Mouse (Mus musculus) adrenal gland, adult 8-10 months (tissue): ENCODE measurements at regions not wholly inside any gene's neighbourhood (a gene's known extent, or its start where the extent isn't known, plus 50 kb on each side); places are given as distances from the start of the nearest gene placed in this dataset.

Source experiments
- DNase-seq: peaks from one replicate; pipeline ENCODE4 v3.0.0; 2022

DNA sequence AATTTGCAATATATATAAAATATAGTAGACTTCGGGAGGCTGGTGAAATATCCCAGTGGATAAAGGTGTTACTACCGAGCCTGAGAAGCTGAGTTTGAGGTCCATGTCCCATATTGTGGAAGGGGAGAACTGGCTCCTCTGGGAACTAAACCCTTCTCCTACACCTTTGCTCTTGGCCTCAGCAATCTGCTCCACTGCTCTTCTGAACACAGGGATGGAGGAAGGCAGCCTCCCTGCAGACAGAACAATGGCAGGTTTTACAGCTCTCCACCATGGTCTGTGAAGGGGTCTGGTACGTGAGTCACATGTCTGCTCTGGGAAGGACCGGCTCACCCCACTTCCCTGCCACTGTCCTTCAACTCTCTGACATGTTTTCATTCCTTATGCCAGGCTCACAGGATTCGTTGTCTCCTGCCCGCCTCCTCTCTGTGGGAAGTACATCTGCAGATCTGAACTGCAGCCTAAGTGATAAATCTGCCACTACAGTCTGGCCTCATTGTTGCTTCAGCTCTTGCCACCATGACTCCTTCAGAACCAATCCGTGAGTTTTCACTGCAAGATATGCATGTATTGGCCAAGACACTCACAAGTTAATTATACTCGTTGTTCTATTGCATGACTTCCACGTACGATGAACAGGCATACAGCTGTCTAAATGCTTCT is 220.0 kb upstream of the Gm9767 start:
- DNase-seq, result no peak

DNA sequence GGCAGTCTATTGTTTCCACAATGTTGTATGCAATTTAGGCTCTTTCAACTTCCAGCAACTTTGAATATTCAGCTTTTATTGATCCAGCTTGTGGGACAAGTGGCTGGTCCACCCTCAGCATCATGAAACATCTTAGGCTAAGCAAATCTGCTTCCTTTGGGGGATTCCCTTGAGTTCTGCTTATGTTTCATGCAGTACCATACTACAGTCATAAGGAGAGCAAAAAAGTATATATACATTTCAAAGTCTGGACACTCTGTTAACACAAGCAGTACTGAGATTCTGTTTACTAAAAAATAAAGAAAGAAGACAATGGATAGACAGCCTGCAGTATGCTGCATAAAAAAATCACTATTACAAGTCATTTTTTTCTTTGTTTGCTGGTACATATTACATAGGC is 233.7 kb upstream of the Gm9767 start:
- no peak for DNase-seq

DNA sequence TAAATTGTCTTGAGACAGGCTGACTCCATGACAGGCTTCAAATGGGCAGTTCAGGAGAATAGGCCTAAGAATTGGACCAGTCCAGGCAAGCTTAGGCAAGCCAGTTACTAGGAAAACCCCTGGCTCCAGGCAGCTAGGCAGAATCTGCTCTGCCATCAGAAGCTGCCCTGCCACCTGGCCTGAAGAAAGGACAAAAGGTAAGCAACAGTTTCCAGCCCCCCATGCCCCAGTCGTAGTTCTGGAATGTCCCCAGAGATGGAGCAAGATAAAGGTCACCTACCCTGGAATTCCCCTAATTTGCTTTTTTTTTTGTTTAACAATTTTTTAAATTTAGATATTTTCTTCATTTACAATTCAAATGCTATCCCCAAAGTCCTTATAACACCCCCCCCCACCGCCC is 248.8 kb upstream of the Gm9767 start:
- no peak for DNase-seq

DNA sequence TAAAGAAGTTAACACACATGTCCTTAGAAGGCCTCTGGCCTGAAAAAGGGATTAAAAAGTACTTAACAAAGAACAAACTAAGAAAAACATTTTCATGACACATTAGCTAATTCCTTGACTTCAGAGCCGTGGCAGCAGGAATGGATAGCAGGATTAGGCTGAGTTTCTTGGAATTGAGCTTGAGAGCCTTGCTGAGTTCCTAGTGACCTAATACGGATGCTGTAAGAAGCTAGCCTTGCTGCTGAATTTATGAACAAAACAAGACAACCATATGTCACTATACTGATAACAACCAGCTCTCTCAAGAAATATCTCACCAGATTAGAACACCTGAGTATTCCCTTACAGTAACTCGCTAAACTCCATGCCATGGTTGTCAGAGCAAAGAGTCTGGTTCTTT is 268.2 kb upstream of the Smlr1 start:
- no peak for DNase-seq

DNA sequence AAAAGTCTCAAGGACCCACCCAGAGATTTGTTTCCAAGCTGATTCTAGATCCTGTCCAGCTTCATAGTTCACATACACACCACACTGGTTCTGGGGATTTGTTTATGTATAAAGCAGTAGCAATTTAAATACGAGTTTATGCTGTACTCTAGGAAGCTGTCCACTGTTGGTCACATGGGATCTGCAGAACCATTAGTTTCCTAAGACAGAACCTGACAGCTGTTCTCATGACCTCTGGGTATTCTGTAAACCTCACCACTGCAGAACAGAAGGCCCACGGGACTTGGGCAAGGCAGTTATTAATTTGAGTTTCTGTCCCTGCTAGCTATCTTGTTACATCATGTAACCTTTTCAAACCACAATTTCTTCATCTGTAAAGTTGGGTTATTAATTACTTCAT is 265.4 kb upstream of the Smlr1 start:
- no peak for DNase-seq

DNA sequence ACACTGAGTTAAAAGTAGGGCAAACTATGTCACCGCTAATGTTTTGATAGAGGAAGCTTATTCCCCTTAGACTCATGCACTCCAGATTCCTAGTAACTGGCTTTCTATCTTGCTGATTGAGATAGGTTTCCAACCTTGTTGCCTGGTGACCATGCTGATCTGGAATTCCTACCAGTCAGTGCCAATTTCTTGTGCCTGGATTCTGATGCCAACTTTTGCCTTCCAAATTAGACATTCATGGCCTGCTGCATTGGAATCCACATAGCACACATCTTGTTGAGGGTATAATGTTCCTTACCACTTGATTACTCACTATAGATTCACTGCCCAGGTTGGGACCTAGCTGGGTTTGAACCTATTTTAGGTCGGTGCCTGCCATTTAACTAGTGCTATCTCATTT is 262.8 kb upstream of the Smlr1 start:
- no peak for DNase-seq

DNA sequence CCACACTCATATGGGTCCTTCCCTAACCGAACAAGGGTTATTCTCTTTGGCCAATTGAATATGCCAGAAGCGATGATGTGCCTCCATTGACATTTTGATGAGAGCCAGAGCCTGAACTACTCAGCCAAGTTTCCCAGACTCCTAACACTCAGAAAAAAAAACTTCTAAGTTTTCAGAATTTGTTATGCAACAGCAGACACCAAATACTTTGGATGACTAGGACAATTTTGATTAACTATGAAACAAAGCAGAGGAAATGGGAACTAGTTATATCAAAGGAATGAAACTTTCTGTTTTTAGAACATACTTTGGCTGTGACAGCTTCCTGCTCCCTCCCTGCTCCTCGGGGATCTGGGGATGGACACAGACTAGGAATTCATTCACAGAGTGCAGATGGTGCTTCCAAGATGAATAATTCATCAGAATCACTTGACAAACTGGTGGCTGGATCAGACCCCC is 254.3 kb upstream of the Smlr1 start:
- DNase-seq, result no peak

DNA sequence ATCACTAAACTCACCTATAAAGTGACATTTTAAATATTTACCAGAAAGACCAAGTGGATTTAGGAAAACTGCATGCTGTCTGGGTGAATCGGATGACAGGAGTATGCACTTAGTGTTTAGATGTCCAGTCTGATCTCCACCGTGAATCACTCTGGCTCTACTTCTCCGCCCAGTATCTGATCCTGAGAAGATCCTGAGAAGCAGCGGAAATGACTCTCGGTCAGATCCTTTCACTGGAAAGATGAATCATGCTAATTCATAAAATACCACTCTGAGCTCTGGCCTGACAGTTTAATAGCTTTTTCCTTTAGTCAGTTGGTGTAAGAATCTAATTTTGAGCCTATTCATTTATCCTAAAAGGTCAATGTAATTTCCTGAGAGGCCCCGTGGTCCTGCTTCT is 252.6 kb upstream of the Smlr1 start:
- DNase-seq, result peak; percentile 7

DNA sequence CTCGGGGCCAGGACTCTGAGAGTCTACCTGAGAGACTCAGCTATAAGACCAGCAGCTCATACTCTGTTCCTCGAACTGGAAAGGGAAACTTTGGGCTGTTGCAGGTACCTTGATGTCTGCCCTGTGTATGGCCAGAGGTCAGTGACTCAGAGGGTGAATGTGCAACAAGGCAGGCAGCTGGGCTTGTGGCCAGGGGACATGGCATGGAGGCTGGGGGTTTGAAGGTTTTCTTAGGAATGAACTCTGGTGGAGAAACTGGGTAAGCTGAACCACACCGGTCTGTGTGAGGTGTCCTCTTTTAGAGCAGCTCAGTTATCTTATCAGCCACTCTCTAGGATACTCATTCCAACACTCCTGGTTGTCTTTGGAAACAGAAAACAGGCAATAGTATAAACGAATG is 251.9 kb upstream of the Smlr1 start:
- DNase-seq, result peak; percentile 9

DNA sequence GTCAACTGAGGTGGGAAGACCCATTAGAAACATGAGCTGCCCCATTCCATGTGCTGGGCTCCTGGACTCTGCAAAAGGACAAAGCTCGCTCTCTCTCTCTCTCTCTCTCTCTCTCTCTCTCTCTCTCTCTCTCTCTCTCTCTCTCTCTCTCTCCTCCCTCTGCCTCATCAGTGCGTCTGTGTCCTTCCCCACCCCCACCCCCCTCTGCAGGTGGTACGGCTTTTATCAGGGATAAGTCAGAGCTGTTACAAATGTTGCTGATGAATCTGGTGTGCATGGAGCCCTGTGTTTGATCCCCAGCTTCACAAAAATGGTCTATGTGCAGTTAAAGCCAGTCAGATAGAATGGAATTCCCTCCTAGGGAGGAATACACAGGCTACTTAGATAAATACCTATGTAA is 247.8 kb upstream of the Smlr1 start:
- no peak for DNase-seq

DNA sequence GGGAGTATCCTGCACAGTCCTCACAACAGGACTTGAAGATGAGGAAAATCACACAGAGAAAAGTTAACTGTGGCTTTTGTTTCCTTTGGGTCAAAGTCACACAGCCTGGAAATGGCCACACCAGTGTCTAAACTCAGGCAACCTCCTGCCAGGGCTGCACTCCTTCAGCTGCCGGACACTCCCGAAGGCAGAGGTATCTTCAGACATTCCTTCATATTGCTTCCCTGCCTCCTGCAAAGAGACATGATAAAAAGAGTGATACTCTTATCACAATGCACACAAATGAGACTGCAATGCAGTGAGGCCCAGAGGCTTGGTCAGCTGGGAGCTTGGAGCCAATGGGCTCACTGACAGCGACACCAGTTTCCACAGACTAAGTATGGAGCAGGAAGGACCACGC is 243.4 kb upstream of the Smlr1 start:
- DNase-seq, result no peak

DNA sequence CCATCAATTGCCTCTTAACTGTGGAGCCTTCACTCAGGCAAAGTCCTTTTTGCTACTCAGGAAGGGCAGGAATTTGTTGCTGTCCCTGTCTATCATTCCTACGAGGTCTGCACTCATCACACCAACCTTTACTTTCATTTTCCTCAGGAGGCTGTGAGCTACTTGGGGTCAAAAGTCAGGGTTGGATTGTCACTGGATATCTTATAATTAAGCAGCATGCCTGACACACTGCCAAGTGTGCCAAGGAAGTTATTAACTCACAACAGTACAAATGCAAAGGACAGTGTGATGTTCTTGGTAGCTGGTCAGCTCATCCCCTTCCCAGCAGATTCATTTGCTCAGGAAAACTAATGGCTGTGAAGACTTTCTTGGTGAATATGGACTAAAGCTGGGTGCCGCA is 241.7 kb upstream of the Smlr1 start:
- no peak for DNase-seq

DNA sequence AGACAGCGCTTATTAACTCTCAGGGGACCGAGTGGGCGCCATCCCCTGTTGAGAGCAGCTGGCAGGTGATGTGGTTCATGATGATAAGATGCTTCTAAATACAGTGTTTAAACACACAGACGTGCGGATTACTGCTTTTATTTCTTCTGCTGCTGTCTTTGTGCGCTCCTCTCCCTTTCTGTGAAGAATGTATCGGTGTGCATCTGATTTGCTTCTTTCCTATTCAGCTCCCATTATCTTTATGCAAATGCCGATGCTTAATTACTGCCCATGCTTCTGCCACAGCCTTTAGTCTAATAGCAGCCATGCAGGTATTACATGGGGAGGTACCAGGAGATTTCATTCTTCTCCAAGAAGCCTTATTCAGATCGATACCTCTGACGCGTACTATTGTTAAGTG is 240.6 kb upstream of the Smlr1 start:
- DNase-seq, result no peak

DNA sequence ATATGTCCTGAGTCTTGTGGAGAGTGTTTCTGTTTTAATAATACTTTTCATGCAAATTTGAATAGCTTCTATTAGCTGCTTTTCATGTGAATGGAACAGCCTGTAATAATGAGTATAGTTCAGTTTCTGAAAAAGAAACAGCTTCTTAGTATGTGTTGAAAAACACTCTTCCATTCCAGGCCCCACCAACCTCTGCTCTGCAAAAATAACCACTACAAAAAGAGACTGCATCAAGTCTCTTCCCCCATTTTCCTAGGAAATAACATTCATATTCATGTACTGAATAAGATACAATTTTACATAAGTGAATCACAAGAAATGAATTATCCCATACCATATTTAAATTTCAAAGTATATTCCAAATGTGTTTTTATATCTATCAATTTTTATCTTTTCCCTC is 234.0 kb upstream of the Smlr1 start:
- no peak for DNase-seq

DNA sequence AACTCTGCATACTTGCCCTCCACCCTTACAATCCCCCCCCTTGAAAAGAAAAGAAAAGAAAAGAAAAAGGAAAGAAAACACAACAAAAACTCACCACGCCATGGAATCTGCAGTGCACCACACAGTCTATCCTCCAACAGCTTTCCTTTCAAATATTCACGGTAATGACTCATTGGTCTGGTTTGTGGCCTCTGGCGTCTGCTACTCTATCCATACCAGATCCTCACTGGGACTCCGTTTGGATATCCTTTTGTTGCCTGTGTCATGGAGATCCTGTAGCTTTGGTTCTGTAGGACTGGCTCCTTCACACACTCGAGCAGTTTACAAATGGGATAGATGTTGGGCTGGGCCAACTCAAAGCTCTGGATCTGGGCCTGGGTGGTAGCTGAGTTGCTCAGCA is 232.4 kb upstream of the Smlr1 start:
- DNase-seq, result no peak

DNA sequence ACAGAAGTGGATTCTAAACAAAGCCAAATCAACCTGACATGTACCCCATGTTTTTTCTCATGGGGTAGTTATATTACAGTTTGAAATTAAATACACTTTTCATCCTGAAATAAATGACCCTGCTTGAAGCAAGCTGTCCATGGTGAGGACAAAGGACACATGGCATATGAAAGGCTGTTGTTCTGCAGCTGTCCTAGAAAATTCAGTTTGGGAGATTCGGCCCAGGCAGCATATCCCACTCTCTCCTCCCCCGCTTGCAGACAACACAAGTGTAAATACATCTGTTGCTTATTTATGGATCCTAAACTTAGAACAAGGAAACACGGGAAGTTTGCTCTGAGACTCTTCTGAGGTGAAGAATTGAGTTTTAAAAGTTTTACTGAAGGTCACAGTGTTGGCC is 218.2 kb upstream of the Smlr1 start:
- no peak for DNase-seq

DNA sequence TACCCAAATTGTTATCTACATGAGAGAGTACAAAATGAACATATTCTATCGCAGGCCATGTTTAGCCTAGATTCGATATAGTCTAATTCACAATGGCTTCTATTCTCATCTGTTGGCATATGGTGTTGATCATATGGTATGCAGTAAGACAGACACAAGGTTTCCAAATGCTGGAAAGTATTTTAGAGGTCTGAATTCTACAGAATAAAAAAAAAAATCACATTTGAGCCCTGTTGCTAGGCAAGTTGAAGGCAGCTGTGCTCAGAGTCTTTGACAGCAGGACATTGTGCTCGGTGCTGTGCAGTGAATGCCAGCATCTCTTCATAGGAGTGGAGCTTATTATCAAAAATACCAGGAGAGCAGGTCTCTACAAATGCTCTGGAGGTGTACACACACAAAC is 206.6 kb upstream of the Smlr1 start:
- DNase-seq, result no peak

DNA sequence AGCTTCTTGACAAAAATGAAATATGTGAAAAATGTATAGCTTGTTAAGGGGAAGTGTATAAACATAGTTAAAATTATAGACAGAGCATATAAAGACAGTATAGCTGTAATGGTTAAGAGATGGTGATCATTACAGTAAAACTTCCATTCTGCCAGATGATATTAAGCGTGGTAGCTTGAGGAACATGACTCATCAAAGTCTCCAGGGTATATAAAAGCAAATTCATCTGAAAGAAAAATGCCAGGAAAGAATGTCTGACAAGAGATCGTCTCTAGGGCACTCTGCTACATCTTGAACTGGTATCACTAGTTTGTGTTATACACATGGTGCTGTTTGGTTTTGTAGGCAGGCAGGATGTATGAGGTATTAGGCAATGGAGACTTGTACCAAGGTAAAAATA is 204.9 kb upstream of the Smlr1 start:
- no peak for DNase-seq

DNA sequence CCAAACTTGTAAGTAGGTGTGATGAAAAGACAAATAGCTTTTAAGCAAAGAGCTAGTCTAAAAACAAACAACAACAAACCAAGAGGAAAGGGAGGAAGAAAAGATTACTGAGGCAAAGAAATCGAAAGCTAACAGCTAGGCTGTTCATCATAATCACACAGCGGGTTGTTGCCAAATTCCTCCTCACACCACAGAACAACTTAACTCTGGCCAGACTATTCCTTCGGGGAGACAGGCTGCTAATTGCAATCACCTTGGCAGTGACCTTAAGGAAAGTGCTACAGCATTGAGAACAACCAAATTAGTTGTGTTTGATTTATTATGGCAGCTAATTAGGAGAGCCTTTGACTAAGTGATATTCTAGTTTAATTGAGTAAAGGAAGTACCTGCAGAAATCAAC is 194.4 kb upstream of the Smlr1 start:
- DNase-seq, result no peak

DNA sequence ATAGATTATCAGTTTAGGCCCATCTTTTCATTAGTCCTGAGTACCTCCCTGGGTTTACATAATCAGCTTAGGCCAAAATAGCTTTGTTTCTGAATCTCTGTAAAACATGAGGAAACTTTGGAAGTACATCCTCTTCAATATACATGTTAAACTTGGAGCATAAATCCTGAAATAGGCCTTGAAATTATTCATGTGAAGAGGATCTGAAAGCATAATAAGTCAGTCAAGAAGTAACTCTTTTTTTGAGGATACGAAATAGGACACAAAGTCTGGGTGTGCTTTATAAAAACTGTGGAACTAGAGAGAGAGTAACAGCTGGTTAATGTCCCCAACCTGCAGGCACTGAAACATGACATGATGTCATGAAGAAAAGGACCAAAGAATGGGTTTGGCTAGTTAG is 187.9 kb upstream of the Smlr1 start:
- DNase-seq, result no peak

DNA sequence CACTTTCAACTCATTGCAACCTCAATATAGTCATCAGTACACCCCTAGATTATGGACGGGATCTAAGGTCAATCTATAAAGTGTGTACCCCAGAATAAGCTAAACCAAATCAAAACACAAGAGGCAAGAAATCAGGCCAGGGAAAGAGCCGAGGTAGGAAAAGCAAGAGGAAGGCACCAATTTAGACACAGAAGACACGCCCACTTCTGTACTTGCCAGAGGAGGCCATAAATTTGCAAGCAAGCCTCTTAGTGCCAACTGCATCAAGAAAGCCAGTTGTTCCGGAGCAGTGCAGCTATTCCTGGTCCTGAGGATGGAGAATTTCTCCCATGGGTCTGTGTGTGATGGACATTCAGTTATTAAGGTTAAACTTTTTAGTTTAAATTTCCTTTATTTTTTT is 179.7 kb upstream of the Smlr1 start:
- no peak for DNase-seq

DNA sequence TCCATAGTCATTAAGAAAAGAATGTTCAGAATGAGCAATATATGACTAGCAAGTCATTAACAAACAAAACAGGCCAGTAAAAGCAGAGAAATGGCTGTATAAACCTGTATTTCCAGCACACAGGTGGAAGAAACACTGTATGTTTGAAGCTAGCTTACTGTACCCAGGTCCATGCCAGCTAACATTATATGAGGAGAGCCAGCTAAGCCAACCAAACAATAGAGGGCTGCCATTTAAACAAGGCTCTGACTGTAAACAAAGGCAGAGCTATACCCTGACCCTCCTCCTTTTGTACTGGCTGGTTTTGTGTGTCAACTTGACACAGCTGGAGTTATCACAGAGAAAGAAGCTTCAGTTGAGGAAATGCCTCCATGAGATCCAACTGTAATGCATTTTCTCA is 178.6 kb upstream of the Smlr1 start:
- no peak for DNase-seq

DNA sequence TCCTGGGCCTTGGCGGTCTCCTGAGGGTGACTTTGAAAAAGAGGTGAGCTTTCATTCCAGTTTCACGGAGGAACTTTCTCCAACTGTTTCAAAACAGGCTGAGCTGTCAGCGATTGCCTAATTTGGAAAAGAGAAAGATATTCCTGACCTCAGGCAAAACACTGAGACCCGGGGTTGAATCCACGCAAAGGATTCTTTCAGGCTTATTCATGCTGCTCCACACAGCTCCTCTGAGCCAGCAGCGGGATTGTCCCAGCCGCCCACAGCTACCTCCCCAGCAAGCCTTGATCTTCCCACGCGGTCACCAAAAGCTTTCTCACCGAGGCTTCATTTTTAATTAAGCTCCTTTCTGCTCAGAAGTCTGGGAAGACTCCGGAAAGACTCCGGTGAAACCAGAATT is 178.0 kb upstream of the Smlr1 start:
- DNase-seq, result no peak

DNA sequence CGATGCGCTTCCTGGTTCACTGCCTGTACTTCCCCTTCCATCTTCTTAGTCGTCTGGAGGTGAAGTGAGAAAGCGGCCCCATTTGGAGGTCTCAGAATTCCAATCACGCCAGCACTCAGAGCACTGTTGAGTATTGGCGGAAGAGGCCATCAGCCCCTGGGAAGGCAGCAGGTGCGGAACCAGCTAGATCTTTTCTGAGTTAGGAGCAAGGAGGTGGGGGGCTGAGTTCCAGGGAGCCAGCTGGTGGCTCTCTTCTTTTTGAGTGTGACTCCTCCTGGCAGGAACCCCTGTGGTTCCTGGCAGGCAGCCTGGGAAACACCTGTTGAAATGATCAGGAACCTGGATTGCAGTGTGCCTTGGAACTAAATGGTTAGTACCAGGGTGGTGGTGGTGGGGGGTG is 171.9 kb upstream of the Smlr1 start:
- no peak for DNase-seq

DNA sequence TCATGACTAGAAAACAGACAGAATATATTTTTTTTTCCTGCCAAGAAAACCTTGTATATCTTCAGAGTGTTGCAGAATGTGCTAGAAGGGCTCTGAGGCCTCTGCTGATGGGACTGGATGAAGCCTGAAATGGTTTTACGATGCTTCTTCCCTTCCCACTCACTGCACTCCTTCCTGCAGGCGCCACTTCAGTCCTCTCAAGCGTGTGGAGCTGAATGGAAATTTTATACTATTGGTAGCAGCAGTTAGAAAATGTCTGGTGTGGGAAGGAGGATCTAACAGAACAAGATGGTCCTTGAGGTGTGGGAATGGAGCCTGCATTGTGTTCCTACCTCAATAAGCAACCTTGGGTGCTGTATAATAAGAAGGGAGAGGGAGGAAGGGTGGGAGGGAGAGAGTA is 166.1 kb upstream of the Smlr1 start:
- no peak for DNase-seq

DNA sequence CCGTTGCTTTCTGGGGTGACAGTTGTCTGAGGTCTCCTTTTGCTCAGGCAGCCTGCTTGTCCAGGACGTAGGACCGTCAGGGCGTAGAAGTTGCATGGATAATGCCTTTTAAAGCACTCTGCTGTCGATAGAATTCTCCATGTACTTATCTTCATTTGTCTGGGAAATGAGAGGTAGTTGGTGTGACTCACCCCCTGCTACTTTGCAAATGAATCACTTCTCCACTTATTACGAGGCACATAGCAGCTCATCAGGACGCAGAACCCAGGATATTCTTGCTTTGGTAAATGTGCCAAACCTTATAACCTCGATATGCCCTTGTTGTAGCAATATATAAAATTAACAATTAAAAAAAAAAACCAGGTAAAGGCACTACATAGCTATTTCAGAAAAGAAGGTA is 159.7 kb upstream of the Smlr1 start:
- DNase-seq, result no peak
